Mouse (Mus musculus): ENCODE results near the gene Adam33.

- no peak for TF ChIP-seq CTCF (IDR thresholded peaks at IDR 0.05; ENCODE audit: low read depth, low read length)
- no peak for TF ChIP-seq GATA1 (IDR thresholded peaks at IDR 0.05; ENCODE audit: borderline replicate concordance, low read length)
- no peak for TF ChIP-seq POLR2AphosphoS5 (IDR thresholded peaks at IDR 0.05; ENCODE audit: insufficient replicate concordance, low read depth, low read length)
Observed at GRCm38 (mm10) chr2:131086667-131087390, 23.2 kb upstream of the Adam33 start, which contains the start of gene Siglec1.
